Mouse (Mus musculus): ENCODE data around the gene Olfr323.

Olfr323 gene

DNA sequence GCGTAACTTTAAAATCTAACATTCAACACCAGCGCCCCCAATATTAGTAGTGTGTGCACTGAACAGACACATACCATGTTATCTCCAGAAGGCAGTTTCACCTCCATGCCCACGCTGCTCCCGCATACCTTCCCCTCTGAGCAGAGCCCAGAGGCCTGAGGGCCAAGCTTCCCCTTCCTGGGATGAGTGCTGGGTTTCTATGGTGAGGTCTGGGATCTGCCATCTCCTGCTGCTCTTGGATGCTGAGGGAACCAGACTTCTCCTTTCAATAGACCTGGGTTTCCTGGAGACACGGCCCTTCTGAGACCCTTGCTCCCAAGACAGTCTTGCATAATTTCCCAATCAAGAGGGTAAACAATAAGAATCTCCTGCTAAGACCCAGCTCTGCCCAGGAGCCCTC lies at the start of gene Olfr323:
TSS of gene Olfr323 (minus strand) at position 101 of the 400 bp plus-strand sequence.
- no peak for DNase-seq

DNA sequence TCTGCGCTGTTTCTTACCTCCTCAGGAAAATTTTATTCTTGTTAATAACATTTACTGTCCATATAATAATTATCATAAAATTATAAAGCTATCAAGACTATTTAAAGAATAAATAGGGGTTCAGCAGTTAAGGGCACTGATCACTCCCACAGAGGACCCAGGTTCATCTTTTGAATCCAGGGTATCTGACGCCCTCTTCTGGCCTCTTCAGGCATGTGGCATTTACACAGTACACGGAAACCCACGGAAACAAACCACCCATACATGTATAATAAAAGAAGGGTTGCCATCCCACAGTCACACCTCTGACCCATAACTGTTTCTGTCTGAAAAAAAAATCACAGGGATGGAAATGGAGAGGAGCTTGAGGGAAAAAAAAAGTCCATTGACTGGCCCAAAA lies 41.5 kb upstream of the Olfr323 start:
- DNase-seq = no peak

GRCm38 (mm10) chr11:58669252-58669651 lies 39.0 kb upstream of the Olfr323 start:
- no peak for DNase-seq

DNA sequence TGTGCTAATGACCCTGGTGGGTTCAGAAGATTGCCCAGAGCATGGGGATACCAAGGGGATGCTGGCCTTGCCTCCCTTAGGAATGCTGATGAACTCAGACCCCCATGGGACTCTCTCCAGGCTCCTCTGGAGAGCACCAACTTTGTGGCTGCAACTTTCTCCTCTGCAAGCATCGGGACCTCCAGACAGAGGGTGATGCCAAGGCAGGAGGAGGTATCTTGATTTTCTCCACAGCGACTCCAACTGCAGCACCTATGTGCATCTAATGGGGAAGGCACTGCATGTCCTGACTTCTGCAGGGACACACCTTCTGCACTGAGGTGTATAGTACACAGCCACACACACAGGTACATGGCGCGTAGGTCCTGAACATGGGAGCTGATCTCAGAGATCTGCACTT lies 28.3 kb upstream of the Olfr323 start, which contains the start of gene Olfr322:
TSS of gene Olfr322 (plus strand) at position 187 of the 400 bp plus-strand sequence.
- no peak for DNase-seq

DNA sequence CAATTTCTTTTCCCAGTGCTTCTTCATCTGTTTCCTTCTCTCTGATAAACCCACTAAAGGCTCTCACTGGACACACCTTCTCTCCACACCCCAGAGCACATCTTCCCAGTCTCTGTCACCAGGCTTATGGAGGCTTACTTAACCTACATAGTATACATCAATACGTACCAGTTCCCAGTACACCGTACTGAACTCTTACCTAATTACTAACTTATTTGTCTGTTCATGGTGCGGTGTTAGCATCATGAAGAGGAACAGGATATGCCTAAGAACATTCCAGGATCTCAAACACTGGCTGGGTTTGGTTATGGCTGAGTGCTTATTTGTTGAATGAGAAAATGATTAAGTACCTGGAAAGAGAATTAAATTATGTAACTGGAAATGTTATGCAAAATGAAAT lies 24.9 kb upstream of the Olfr323 start:
- DNase-seq = no peak

- DNase-seq = peak; percentile 18
Observed at GRCm38 (mm10) chr11:58643350-58643749, 13.0 kb upstream of the Olfr323 start.

DNA sequence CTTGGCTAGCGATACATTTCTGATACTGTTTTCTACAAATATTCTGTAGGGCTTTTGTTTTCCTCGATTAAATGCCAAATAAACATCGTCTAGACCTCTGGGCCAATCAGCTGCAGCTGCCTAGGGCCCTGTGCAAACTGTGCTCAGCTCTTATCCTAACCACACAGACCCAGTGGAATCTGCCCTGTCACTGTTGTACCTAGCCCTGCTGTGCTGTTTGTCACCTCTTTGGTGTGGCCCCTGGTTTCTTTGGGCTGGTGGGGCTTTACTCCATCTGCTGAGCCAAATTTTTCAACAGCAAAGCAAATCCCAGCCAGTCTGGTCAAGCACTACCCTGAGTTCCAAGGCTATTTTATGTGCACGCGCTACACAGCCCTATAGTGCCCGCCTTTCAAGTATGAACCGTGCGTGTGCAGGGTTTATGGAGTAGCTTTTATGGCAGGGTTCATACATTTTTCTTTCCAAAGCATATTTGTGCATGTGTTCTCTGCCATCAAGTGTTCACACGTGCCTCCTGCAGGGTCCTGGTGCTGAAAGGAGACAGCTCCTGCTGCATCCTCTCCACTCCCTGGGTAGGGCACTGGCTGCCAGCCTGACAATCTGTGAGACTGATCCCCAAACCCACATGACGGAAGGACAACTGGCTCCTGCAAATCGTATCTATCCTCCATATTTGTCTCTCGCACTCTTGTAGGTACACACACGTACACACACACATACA lies 11.5 kb upstream of the Olfr323 start:
- DNase-seq = no peak

GRCm38 (mm10) chr11:58641057-58641456 lies 10.8 kb upstream of the Olfr323 start:
- no peak for DNase-seq

GRCm38 (mm10) chr11:58640272-58640867 lies 10.1 kb upstream of the Olfr323 start, which contains the start of gene Trim58:
Trim58 (plus strand) TSS chr11:58640465.
- DNase-seq = no peak

DNA sequence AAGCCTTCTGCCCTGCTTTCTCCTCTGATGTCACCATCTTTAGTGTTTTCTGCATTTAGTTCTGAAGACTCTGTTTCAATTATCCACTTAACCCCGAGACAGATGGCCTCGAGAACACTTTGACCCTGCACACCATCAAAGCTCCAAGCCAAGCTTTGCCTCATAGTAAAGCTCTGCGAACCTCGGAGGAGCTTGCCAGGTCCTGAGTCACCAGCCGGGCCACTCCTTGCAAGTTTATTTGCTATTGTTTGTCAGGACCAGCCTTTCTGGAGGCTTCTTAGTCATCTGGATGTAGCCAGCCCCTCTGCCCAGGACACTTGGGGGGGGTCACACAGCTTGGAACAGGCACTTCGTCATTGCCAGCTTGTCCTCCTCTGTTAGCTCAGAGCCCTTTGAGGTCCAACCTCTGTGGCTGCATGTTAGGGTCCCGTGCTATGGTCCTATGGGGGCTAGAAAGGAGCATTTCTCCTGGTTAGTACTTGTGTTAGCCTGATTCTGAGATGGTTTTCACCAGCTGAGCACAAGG lies 7.9 kb upstream of the Olfr323 start:
- no peak for DNase-seq

GRCm38 (mm10) chr11:58636376-58636977 lies 6.2 kb upstream of the Olfr323 start:
- DNase-seq = no peak

DNA sequence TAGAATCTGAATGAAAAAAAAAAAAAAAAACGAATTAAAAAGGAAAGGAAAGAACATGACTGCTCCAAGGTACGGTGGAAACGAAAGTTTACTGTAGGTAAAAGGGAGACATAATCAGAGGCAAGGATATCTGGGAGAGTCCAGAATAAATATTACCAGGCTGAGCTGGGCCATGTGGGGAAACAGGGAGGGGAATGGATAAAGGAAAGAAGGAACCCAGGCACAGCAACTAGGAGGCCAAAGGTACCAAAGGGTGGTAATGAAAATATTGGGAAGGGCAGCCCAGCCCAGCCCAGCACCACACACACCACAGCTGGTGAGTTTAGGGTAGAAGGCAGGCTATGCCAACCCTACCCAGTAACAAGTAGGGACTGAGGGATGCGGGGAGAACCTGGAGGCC lies 4.6 kb upstream of the Olfr323 start:
- DNase-seq = no peak

GRCm38 (mm10) chr11:58626146-58626545 lies 4.2 kb downstream of the Olfr323 start:
- DNase-seq = no peak

GRCm38 (mm10) chr11:58618793-58619192 lies 11.5 kb downstream of the Olfr323 start:
- peak; percentile 44 for DNase-seq

DNA sequence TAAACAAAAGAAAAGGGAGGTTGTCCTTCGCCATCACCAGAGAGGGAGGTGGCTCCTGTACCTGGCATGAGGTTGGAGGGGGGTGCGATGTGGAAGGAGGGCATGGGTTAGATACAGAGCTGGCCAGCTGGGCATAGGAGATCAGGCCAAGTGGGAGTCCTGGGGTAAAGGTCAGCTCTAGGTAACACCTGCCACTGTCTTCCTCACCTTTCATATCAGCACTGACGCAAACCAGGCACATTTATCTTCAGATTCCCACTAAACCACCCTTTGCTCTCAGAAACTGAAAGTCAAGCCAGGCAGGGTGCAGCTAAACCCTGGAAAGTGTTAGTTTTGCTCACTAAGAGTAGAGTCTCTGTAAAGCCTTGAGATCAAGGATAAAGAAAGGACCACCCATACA lies 11.9 kb downstream of the Olfr323 start:
- DNase-seq = no peak

DNA sequence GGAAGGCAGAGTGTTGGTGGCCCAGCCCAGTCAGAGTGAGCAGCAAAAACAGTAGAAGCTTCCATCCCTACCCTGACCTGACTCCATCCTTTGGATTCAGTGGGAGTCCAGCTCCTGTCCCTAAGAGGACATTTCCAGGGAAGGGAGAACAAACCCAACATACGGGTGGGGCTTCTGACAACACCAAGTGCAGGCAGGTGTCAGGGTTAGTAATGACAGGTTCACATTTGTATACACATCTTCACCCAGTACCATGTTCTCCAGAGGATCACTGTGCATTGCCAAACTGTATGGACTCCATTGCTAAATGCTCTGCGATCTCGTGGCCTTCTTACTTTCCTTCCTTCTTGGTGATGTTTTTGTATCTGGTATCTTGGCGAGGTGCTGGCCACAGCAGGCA lies 14.3 kb downstream of the Olfr323 start, which contains the start of gene 2210407C18Rik:
TSS of gene 2210407C18Rik (minus strand) at position 101 of the 400 bp plus-strand sequence.
- DNase-seq = no peak

GRCm38 (mm10) chr11:58614526-58614925 lies 15.8 kb downstream of the Olfr323 start:
- no peak for DNase-seq

- DNase-seq = no peak
Observed at GRCm38 (mm10) chr11:58613359-58613758, 16.9 kb downstream of the Olfr323 start.

GRCm38 (mm10) chr11:58607030-58607429 lies 23.3 kb downstream of the Olfr323 start:
- DNase-seq = no peak

- no peak for DNase-seq
Observed at GRCm38 (mm10) chr11:58606177-58606919, 24.0 kb downstream of the Olfr323 start.

DNA sequence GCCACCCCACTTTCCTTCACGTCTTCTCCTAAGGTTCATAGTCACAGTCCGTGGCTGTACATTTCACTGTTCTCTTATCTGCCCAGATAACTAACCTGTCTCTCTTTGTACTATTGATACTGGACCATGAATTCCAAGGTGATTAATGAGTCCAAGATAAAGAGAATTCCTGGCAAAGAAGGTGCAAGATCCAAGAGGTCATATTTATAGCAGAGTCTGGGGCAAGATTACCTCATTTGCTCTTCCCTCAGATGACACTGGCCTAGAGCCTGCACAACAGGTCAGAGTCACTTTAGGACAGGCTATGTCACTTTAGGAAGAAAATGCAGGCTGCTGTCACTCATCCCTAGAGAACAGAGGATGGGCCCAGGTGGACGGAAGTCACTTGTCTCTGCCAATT lies 25.1 kb downstream of the Olfr323 start:
- no peak for DNase-seq

- DNase-seq = no peak
Observed at GRCm38 (mm10) chr11:58604688-58605087, 25.6 kb downstream of the Olfr323 start.

Data from layer of hippocampus, adult 9-11 months (tissue).